Mouse (Mus musculus) embryo, embryonic 11.5 days (tissue): ENCODE data around the gene Ankrd22.

Source experiments
- DNase-seq: peaks from one replicate; pipeline ENCODE4 v3.0.0-alpha.2; 2012; ENCODE audit warnings: low read depth, low spot score

The Ankrd22 gene

GRCm38 (mm10) chr19:34181234-34181633 is 15.4 kb upstream of the Ankrd22 start:
- no peak for DNase-seq

- DNase-seq, result no peak
These were observed 14.5 kb upstream of the Ankrd22 start for GRCm38 (mm10) chr19:34180316-34180715.

- no peak for DNase-seq
These were observed 13.3 kb upstream of the Ankrd22 start for GRCm38 (mm10) chr19:34179136-34179535.

- no peak for DNase-seq
These were observed 8.2 kb upstream of the Ankrd22 start for GRCm38 (mm10) chr19:34174004-34174403.

GRCm38 (mm10) chr19:34171167-34171566 is 5.3 kb upstream of the Ankrd22 start:
- no peak for DNase-seq

- no peak for DNase-seq
These were observed 3.3 kb upstream of the Ankrd22 start for GRCm38 (mm10) chr19:34169121-34169520.

- DNase-seq, result no peak
These were observed 2.2 kb upstream of the Ankrd22 start for GRCm38 (mm10) chr19:34167896-34168661.

- no peak for DNase-seq
These were observed 533 bp upstream of the Ankrd22 start for GRCm38 (mm10) chr19:34166386-34166785.

GRCm38 (mm10) chr19:34162693-34163092 is 3.2 kb downstream of the Ankrd22 start:
- no peak for DNase-seq

- no peak for DNase-seq
These were observed 12.3 kb downstream of the Ankrd22 start for GRCm38 (mm10) chr19:34153263-34154144.

GRCm38 (mm10) chr19:34151909-34152308 is 13.9 kb downstream of the Ankrd22 start:
- DNase-seq, result no peak

GRCm38 (mm10) chr19:34148421-34148820 is 17.4 kb downstream of the Ankrd22 start:
- DNase-seq, result no peak

- DNase-seq, result no peak
These were observed 26.3 kb downstream of the Ankrd22 start for GRCm38 (mm10) chr19:34139431-34140046.

GRCm38 (mm10) chr19:34138720-34139430 is 27.0 kb downstream of the Ankrd22 start:
- DNase-seq, result no peak

- no peak for DNase-seq
These were observed 45.6 kb downstream of the Ankrd22 start for GRCm38 (mm10) chr19:34120107-34120731.

GRCm38 (mm10) chr19:34119653-34120052 is 46.2 kb downstream of the Ankrd22 start:
- DNase-seq, result no peak

GRCm38 (mm10) chr19:34119102-34119501 is 46.8 kb downstream of the Ankrd22 start:
- no peak for DNase-seq

GRCm38 (mm10) chr19:34104841-34105240 is 61.0 kb downstream of the Ankrd22 start:
- no peak for DNase-seq

GRCm38 (mm10) chr19:34101888-34102287 is 64.0 kb downstream of the Ankrd22 start:
- DNase-seq, result no peak

- DNase-seq, result no peak
These were observed 65.2 kb downstream of the Ankrd22 start, which contains the start of gene Lipm for GRCm38 (mm10) chr19:34100633-34101032. Gene Lipm (plus strand): TSS chr19:34100933.

GRCm38 (mm10) chr19:34096228-34096627 is 69.6 kb downstream of the Ankrd22 start:
- DNase-seq, result no peak
